Mouse (Mus musculus) stomach, embryonic 16.5 days (tissue): ENCODE data around the gene Recql5. TPM values are rescaled to one million over a fixed set of nuclear protein-coding genes. Genes with fewer than 3 reads are reported as not detected.

ENCODE experiments used
- ATAC-seq: fragments of 200-750 bp; cut with Nextera tagmentation; 2 replicates; pipeline ENCODE4 v1.8.0; 2017; ENCODE audit warnings: moderate number of reproducible peaks, moderate TSS enrichment; ENCODE audit not compliant: insufficient read depth, low FRiP score
- H3K27ac ChIP-seq: fragments of 300-500 bp; sonication (generic); 2 replicates; pipeline ENCODE4 v1.5.1; 2014; ENCODE audit warnings: low read length
- H3K27me3 ChIP-seq: fragments of 300-500 bp; sonication (generic); 2 replicates; pipeline ENCODE4 v1.6.1; 2014; ENCODE audit warnings: low read length, control low read depth, mixed read lengths; ENCODE audit not compliant: control insufficient read depth, insufficient read depth
- H3K36me3 ChIP-seq: fragments of 300-500 bp; sonication (generic); 2 replicates; pipeline ENCODE4 v1.6.1; 2014; ENCODE audit warnings: low read length; ENCODE audit not compliant: control insufficient read depth, insufficient read depth
- H3K4me1 ChIP-seq: fragments of 300-500 bp; sonication (generic); 2 replicates; pipeline ENCODE4 v1.6.1; 2014; ENCODE audit warnings: low read length, control low read depth, mixed read lengths; ENCODE audit not compliant: control insufficient read depth, insufficient read depth
- H3K4me2 ChIP-seq: fragments of 300-500 bp; sonication (generic); 2 replicates; pipeline ENCODE4 v1.6.1; 2014; ENCODE audit warnings: low read depth, low read length, mixed read lengths
- H3K4me3 ChIP-seq: fragments of 300-500 bp; sonication (generic); replicated peaks from 2 replicates; pipeline ENCODE4 v1.5.1; 2014; ENCODE audit warnings: mild to moderate bottlenecking, low read length
- H3K9ac ChIP-seq: fragments of 300-500 bp; sonication (generic); 2 replicates; pipeline ENCODE4 v1.6.1; 2014; ENCODE audit warnings: low read length
- H3K9me3 ChIP-seq: fragments of 300-500 bp; sonication (generic); replicated peaks from 2 replicates; pipeline ENCODE4 v1.6.1; 2016; ENCODE audit warnings: low read length, control low read depth; ENCODE audit not compliant: control insufficient read depth
- WGBS: fragments of 180-500 bp; shearing (Covaris S2); extraction: QIAGEN DNeasy Blood & Tissue Kit; methylation state at CpG from one replicate; pipeline ENCODE4 v1.1.7; 2014; 5-methylcytosine and 5-hydroxymethylcytosine counted together
- polyA plus RNA-seq: library from polyadenylated mRNA; unstranded; fragments of >200 nt; fragmentation: Nextera tagmentation; extraction: Ambion mirVana; gene quantifications from 2 replicates; pipeline ENCODE4 v1.2.1, GENCODE M21; 2015

Gene Recql5
- polyA plus RNA-seq, 1 experiment from 2014 or later: 19.7 TPM

DNA sequence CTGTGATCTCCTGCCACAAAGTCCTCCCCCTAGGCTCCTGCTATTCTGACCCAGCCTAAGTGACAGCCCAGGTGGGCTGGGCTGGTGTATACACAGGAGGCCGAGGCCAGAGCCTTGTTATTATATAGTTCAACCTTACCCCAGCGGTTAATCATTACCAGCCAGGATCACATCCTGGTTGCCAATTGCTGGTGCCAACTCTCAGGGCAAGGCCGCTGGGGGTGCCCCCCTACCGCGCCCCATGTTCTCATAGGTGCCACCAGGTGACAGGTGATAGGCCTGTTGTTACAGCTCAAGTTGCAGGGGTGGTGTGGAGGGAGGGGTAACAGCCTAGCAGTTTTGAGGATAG is 89.4 kb downstream of the Recql5 start:
- H3K27me3 ChIP-seq: no peaks in the 10 kb centered on the region
- H3K27ac ChIP-seq: peak overlapping the region; percentile 86
- WGBS: 60% methylated on average over 5 of the region's 5 CpGs
- H3K9ac ChIP-seq: no peak overlapping the region
- no peak overlapping the region for H3K4me3 ChIP-seq
- H3K4me1 ChIP-seq: peaks cover 24% of the 10 kb centered on the region
- ATAC-seq: peak; percentile 86
- H3K9me3 ChIP-seq: no peaks in the 10 kb centered on the region; the same call in 1 of the 2 replicates
- peaks cover 13% of the 10 kb centered on the region for H3K36me3 ChIP-seq
- H3K4me2 ChIP-seq: no peak overlapping the region

DNA sequence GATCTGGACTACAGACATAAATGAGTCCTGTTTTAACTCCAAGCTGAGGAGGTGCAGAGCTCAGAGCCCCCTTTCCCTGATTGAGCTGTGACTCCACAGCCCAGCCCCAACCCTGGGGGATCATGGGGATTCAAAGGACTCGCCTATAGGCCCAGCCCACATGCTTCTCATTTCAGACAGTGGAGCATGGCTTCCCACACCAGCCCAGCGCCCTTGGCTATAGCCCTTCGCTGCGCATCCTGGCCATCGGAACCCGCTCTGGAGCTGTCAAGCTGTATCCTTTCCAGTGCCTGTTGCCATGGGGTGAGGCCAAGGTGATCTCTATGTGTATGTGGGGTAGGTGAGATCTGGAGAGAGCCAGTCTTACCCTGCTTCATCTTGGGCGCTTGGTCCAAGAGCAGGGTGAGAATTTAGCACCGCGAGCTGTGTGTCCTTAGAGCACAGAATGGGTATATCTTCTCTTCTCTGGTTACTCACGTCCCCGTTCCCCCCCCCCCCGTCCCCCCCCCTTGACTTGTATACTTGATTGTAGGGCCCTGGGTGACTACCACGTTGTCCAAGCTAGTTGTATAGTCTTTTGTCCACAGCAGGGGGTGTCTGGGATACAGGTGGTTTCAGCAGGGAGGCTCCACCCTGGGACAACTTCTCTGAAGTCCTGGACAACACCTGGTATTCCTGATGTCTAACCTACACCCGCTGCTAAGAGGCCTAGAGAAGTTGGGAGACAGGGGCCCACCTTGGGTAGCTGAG is 90.0 kb downstream of the Recql5 start:
- H3K9me3 ChIP-seq: no peaks in the 10 kb centered on the region; the same call in 1 of the 2 replicates
- peak overlapping the region; percentile 86 for H3K27ac ChIP-seq
- no peak overlapping the region for H3K4me2 ChIP-seq
- H3K9ac ChIP-seq: no peak overlapping the region
- H3K36me3 ChIP-seq: peaks cover 13% of the 10 kb centered on the region
- ATAC-seq: no peak
- no peaks in the 10 kb centered on the region for H3K27me3 ChIP-seq
- H3K4me1 ChIP-seq: peaks cover 24% of the 10 kb centered on the region
- WGBS: 79% methylated on average over 13 of the region's 14 CpGs
- no peak overlapping the region for H3K4me3 ChIP-seq

Other genes starting within 250 kb of the Recql5 start
- 59.1 and 79.6 TPM in 2 replicates for gene Grb2, start 224.9 kb downstream of the Recql5 start, polyA plus RNA-seq
- gene Tmem94, start 168.0 kb downstream of the Recql5 start, polyA plus RNA-seq: 21.4 and 23.1 TPM in 2 replicates
- gene Caskin2, start 119.8 kb downstream of the Recql5 start, polyA plus RNA-seq: 14.9 and 16.8 TPM in 2 replicates
- 26.4 and 28.1 TPM in 2 replicates for gene Tsen54, start 118.8 kb downstream of the Recql5 start, polyA plus RNA-seq
- gene Llgl2, start 109.4 kb downstream of the Recql5 start, polyA plus RNA-seq: 65.6 and 75.3 TPM in 2 replicates
- gene Myo15b, start 75.1 kb downstream of the Recql5 start, polyA plus RNA-seq: 20.8 and 21.1 TPM in 2 replicates
- gene Smim5, start 33.5 kb downstream of the Recql5 start, polyA plus RNA-seq: 6.5 and 8.5 TPM in 2 replicates
- gene Smim6, start 21.5 kb downstream of the Recql5 start, polyA plus RNA-seq: 57.0 and 68.4 TPM in 2 replicates
- gene Sap30bp, start 195 bp downstream of the Recql5 start, polyA plus RNA-seq: 32.0 and 35.2 TPM in 2 replicates
- gene Itgb4, start 41.2 kb upstream of the Recql5 start, polyA plus RNA-seq: 18.9 and 24.4 TPM in 2 replicates
- gene Galk1, start 79.2 kb upstream of the Recql5 start, polyA plus RNA-seq: 186 and 187 TPM in 2 replicates
- 1,496 and 1,592 TPM in 2 replicates for gene H3f3b, start 94.5 kb upstream of the Recql5 start, polyA plus RNA-seq
- 26.4 and 26.9 TPM in 2 replicates for gene Unk, start 96.8 kb upstream of the Recql5 start, polyA plus RNA-seq
- gene Unc13d, start 144.5 kb upstream of the Recql5 start, polyA plus RNA-seq: 8.3 and 9.9 TPM in 2 replicates
- gene Wbp2, start 153.5 kb upstream of the Recql5 start, polyA plus RNA-seq: 81.8 and 98.6 TPM in 2 replicates
- gene Trim47, start 193.7 kb upstream of the Recql5 start, polyA plus RNA-seq: 22.7 and 23.1 TPM in 2 replicates
- gene Trim65, start 197.7 kb upstream of the Recql5 start, polyA plus RNA-seq: 6.2 and 8.0 TPM in 2 replicates
- gene Mrpl38, start 205.4 kb upstream of the Recql5 start, polyA plus RNA-seq: 83.5 and 87.0 TPM in 2 replicates
- 28.0 and 31.4 TPM in 2 replicates for gene Fbf1, start 234.7 kb upstream of the Recql5 start, polyA plus RNA-seq